Mouse (Mus musculus) adrenal gland, postnatal 14 days (tissue): ENCODE measurements around the gene Tmem182. TPM values are rescaled to one million over a fixed set of nuclear protein-coding genes. Genes with fewer than 3 reads are reported as not detected.
A peak's percentile ranks its signal among the peaks of the same experiment; 100 is the strongest.

Experiments used
- DNase-seq: peaks from one replicate; pipeline ENCODE4 v3.0.0; 2021; ENCODE audit warnings: mixed read lengths
- total RNA-seq: library from RNA; stranded (reverse); gene quantifications from 2 replicates; pipeline ENCODE4 v1.2.3, GENCODE M21; 2021

Tmem182 gene
- total RNA-seq, 1 experiment from 2014 or later, result 6.4 TPM

- no peak for DNase-seq
Observed at GRCm38 (mm10) chr1:40867106-40867505, 61.7 kb downstream of the Tmem182 start.

- peak; percentile 16 for DNase-seq
Observed at GRCm38 (mm10) chr1:40867651-40868050, 62.2 kb downstream of the Tmem182 start.

- no peak for DNase-seq
Observed at GRCm38 (mm10) chr1:40873760-40874455, 68.5 kb downstream of the Tmem182 start.

GRCm38 (mm10) chr1:40874456-40875375 lies 69.3 kb downstream of the Tmem182 start:
- DNase-seq, result peak; percentile 41

GRCm38 (mm10) chr1:40879051-40879450 lies 73.7 kb downstream of the Tmem182 start:
- peak; percentile 49 for DNase-seq

GRCm38 (mm10) chr1:40879526-40879925 lies 74.1 kb downstream of the Tmem182 start:
- no peak for DNase-seq

GRCm38 (mm10) chr1:40880527-40880926 lies 75.1 kb downstream of the Tmem182 start:
- no peak for DNase-seq

GRCm38 (mm10) chr1:40883856-40884255 lies 78.5 kb downstream of the Tmem182 start:
- DNase-seq, result no peak

GRCm38 (mm10) chr1:40884943-40885342 lies 79.5 kb downstream of the Tmem182 start:
- DNase-seq, result peak; percentile 9

GRCm38 (mm10) chr1:40887673-40888072 lies 82.3 kb downstream of the Tmem182 start:
- peak; percentile 56 for DNase-seq

- no peak for DNase-seq
Observed at GRCm38 (mm10) chr1:40888396-40889040, 83.1 kb downstream of the Tmem182 start.

GRCm38 (mm10) chr1:40889617-40890016 lies 84.2 kb downstream of the Tmem182 start:
- no peak for DNase-seq

GRCm38 (mm10) chr1:40890246-40890645 lies 84.8 kb downstream of the Tmem182 start:
- DNase-seq, result no peak

- DNase-seq, result no peak
Observed at GRCm38 (mm10) chr1:40903712-40904111, 98.3 kb downstream of the Tmem182 start.

Other genes starting within 250 kb of the Tmem182 start
- not detected in 2 replicates for gene Slc9a4, start 225.5 kb upstream of the Tmem182 start, total RNA-seq
- not detected in 2 replicates for gene Slc9a2, start 125.0 kb upstream of the Tmem182 start, total RNA-seq
- gene Mfsd9, start 14.9 kb upstream of the Tmem182 start, total RNA-seq, result 2.6 and 3.2 TPM in 2 replicates